Mouse (Mus musculus): ENCODE data around the gene Cep250. TPM values are rescaled to one million over a fixed set of nuclear protein-coding genes. Genes with fewer than 3 reads are reported as not detected.

The Cep250 gene
- total and polyA plus RNA-seq, 3 experiments = 12.8 to 16.4 TPM; not detected in 1

GRCm38 (mm10) chr2:156021765-156022164 lies 65.5 kb downstream of the Cep250 start (continued):
- no peak for TF ChIP-seq ZMIZ1 (IDR thresholded peaks at IDR 0.05; ENCODE audit: low read depth, low read length)
- no peak for TF ChIP-seq CHD2 (IDR thresholded peaks at IDR 0.05; ENCODE audit: low read length)

DNA sequence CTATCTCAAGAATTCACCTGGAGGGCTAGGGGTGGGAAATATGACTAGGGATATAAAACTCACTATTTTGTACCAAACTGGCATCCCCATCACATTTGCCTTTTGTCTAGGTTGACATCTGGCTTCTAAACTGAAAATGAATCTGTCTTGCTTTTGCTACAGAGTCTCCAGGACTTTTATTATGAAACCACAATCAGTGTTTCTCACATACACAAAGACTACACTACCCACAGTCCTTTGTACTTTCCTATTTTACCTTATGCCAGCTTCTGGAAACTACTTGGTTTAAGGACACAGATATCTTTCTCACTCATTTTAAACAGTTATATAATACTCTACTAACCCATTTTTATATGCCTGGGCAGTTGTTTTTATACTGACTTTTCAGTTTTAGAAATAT lies 69.2 kb downstream of the Cep250 start:
- H3K9ac ChIP-seq (ENCODE audit: control insufficient read depth, low read depth, low read length, poor library complexity, severe bottlenecking) = no peak overlapping the region
- H3K4me1 ChIP-seq (ENCODE audit: control insufficient read depth in 1 of 2, insufficient read depth in 2 of 2, low read length in 2 of 2) = peaks cover 5 to 22% of the 10 kb centered on the region in 2 experiments
- no peak overlapping the region for H3K27ac ChIP-seq (ENCODE audit: control insufficient read depth, low read depth, low read length)
- H3K27me3 ChIP-seq (ENCODE audit: control insufficient read depth in 1 of 2, insufficient read depth in 2 of 2, low read length in 2 of 2) = peaks cover 2 to 4% of the 10 kb centered on the region in 2 experiments; a peak in 3 of 4 replicates
- peak; percentile 31 for DNase-seq (ENCODE audit: low read depth, low spot score)
- no peaks in the 10 kb centered on the region for H3K79me2 ChIP-seq (ENCODE audit: control insufficient read depth, insufficient read depth, low read length, poor library complexity)
- H3K9me3 ChIP-seq (replicated peaks; ENCODE audit: insufficient read depth, low read length) = no peaks in the 10 kb centered on the region
- H3K36me3 ChIP-seq (ENCODE audit: control insufficient read depth in 1 of 2, insufficient read depth in 2 of 2, low read length in 2 of 2) = peaks cover 0 to 18% of the 10 kb centered on the region in 2 experiments; a peak in 2 of 4 replicates
- no peak overlapping the region for H3K4me3 ChIP-seq (ENCODE audit: control insufficient read depth in 1 of 2, insufficient read depth in 1 of 2, low read depth in 2 of 2, low read length in 2 of 2)
- TF ChIP-seq KAT2A (conservative IDR thresholded peaks at IDR 0.05; ENCODE audit: low read depth, low read length) = peak; percentile 51
- TF ChIP-seq CHD1 (IDR thresholded peaks at IDR 0.05; ENCODE audit: low read depth, low read length) = no peak
- peak; percentile 90 for TF ChIP-seq HCFC1 (IDR thresholded peaks at IDR 0.05; ENCODE audit: low read depth, low read length)

DNA sequence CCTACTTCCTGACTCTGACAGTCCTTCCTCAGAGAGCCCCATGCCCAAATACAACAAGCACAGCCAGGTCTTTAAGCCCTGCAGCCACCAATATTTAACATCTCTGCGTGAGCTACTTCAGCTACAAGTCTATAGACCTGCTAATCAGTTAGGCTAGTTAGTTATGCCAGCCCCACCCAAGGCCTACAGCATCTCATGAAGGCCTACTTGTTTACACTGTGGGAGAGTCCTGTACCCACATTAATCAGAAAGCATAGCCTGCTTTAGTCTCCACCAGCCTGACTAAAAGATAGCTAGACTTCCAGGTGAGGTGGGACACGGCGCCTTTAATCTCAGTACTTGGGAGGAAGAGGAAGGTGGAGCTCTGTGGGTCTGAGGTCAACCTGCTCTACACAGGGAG lies 83.1 kb downstream of the Cep250 start:
- no peaks in the 10 kb centered on the region for H3K4me1 ChIP-seq (ENCODE audit: control insufficient read depth in 1 of 2, insufficient read depth in 2 of 2, low read length in 2 of 2)
- no peaks in the 10 kb centered on the region for H3K9me3 ChIP-seq (replicated peaks; ENCODE audit: insufficient read depth, low read length)
- TF ChIP-seq ZMIZ1 (IDR thresholded peaks at IDR 0.05; ENCODE audit: low read depth, low read length) (no peak), TCF12 (IDR thresholded peaks at IDR 0.05; ENCODE audit: low read depth, low read length) (no peak), MAFK (IDR thresholded peaks at IDR 0.05; ENCODE audit: borderline replicate concordance, low read depth, low read length) (no peak), CTCF (IDR thresholded peaks at IDR 0.05 in 2 of 3, conservative IDR thresholded peaks at IDR 0.05 in 1 of 3; ENCODE audit: control insufficient read depth in 1 of 3, insufficient read depth in 1 of 3, low read depth in 2 of 3, low read length in 3 of 3, poor library complexity in 1 of 3, severe bottlenecking in 1 of 3) (no peak), USF2 (IDR thresholded peaks at IDR 0.05; ENCODE audit: borderline replicate concordance in 1 of 2, insufficient read depth in 1 of 2, low read depth in 1 of 2, low read length in 2 of 2) (no peak), CHD2 (IDR thresholded peaks at IDR 0.05; ENCODE audit: low read length) (no peak), ZC3H11A (IDR thresholded peaks at IDR 0.05; ENCODE audit: low read depth, low read length) (no peak)
- H3K27ac ChIP-seq (ENCODE audit: control insufficient read depth, low read depth, low read length) = no peak overlapping the region
- H3K79me2 ChIP-seq (ENCODE audit: control insufficient read depth, insufficient read depth, low read length, poor library complexity) = no peaks in the 10 kb centered on the region
- no peak for DNase-seq (ENCODE audit: low read depth, low spot score)
- H3K36me3 ChIP-seq (ENCODE audit: control insufficient read depth in 1 of 2, insufficient read depth in 2 of 2, low read length in 2 of 2) = no peaks in the 10 kb centered on the region
- no peak overlapping the region for H3K4me3 ChIP-seq (ENCODE audit: control insufficient read depth in 1 of 2, insufficient read depth in 1 of 2, low read depth in 2 of 2, low read length in 2 of 2)
- no peak overlapping the region for H3K9ac ChIP-seq (ENCODE audit: control insufficient read depth, low read depth, low read length, poor library complexity, severe bottlenecking)
- peaks cover 12 to 14% of the 10 kb centered on the region in 2 experiments for H3K27me3 ChIP-seq (ENCODE audit: control insufficient read depth in 1 of 2, insufficient read depth in 2 of 2, low read length in 2 of 2)

DNA sequence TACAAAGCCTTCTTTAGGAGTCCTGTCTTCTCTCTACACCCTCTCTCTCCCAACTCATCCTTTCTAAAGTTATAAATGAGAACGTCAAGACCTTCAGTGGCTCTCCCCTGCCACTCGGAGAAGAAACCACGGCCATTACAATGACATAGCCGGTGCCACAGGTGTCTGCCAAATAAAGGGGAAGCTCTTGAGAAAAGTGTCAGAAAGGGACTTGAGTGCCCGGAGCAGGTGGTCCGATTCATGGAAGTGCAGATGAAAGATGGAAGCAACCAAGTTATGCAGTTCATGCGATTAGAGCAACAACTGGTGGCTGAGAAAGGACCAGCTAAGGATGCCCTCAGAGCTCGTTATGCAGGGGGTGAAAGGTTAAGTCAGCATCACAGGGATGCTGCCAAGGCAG lies 86.6 kb downstream of the Cep250 start:
- Histone ChIP-seq H3K4me3 (ENCODE audit: control insufficient read depth in 1 of 2, insufficient read depth in 1 of 2, low read depth in 2 of 2, low read length in 2 of 2) (no peak overlapping the region), H3K79me2 (ENCODE audit: control insufficient read depth, insufficient read depth, low read length, poor library complexity) (no peaks in the 10 kb centered on the region), H3K9me3 (replicated peaks; ENCODE audit: insufficient read depth, low read length) (no peaks in the 10 kb centered on the region), H3K27me3 (ENCODE audit: control insufficient read depth in 1 of 2, insufficient read depth in 2 of 2, low read length in 2 of 2) (peaks cover 7 to 8% of the 10 kb centered on the region in 2 experiments), H3K36me3 (ENCODE audit: control insufficient read depth in 1 of 2, insufficient read depth in 2 of 2, low read length in 2 of 2) (no peaks in the 10 kb centered on the region), H3K27ac (ENCODE audit: control insufficient read depth, low read depth, low read length) (no peak overlapping the region), H3K9ac (ENCODE audit: control insufficient read depth, low read depth, low read length, poor library complexity, severe bottlenecking) (no peak overlapping the region), H3K4me1 (ENCODE audit: control insufficient read depth in 1 of 2, insufficient read depth in 2 of 2, low read length in 2 of 2) (no peaks in the 10 kb centered on the region)
- TF ChIP-seq NELFE (IDR thresholded peaks at IDR 0.05; ENCODE audit: low read depth, low read length) (no peak), KAT2A (conservative IDR thresholded peaks at IDR 0.05; ENCODE audit: low read depth, low read length) (no peak), E2F4 (IDR thresholded peaks at IDR 0.05; ENCODE audit: borderline replicate concordance, low read depth, low read length) (no peak), GATA1 (IDR thresholded peaks at IDR 0.05; ENCODE audit: low read depth, low read length) (no peak), HCFC1 (IDR thresholded peaks at IDR 0.05; ENCODE audit: low read depth, low read length) (no peak), ETS1 (IDR thresholded peaks at IDR 0.05; ENCODE audit: low read depth, low read length) (no peak), MAX (IDR thresholded peaks at IDR 0.05; ENCODE audit: low read length) (no peak), UBTF (IDR thresholded peaks at IDR 0.05; ENCODE audit: borderline replicate concordance, insufficient read depth, low read depth, low read length) (no peak), POLR2AphosphoS5 (IDR thresholded peaks at IDR 0.05; ENCODE audit: borderline replicate concordance, low read depth, low read length) (no peak), CHD1 (IDR thresholded peaks at IDR 0.05; ENCODE audit: low read depth, low read length) (no peak), SIN3A (IDR thresholded peaks at IDR 0.05; ENCODE audit: low read length) (no peak), ZKSCAN1 (IDR thresholded peaks at IDR 0.05; ENCODE audit: low read depth, low read length) (no peak), POLR2A (IDR thresholded peaks at IDR 0.05; ENCODE audit: control insufficient read depth in 1 of 2, insufficient read depth in 1 of 2, low read depth in 1 of 2, low read length in 2 of 2, poor library complexity in 1 of 2) (no peak), MAFK (IDR thresholded peaks at IDR 0.05; ENCODE audit: borderline replicate concordance, low read depth, low read length) (no peak), CHD2 (IDR thresholded peaks at IDR 0.05; ENCODE audit: low read length) (no peak), EP300 (IDR thresholded peaks at IDR 0.05; ENCODE audit: low read depth in 1 of 2, low read length in 2 of 2) (no peak)
- DNase-seq (ENCODE audit: low read depth, low spot score) = no peak
